Mouse (Mus musculus) C2C12 (cell line): ENCODE measurements around the gene Pigw.

ENCODE experiments used
- CEBPB ChIP-seq: IDR thresholded peaks from one replicate; pipeline ENCODE4 v1.6.1; 2011; ENCODE audit warnings: low read depth, mild to moderate bottlenecking, control low read depth, moderate library complexity
- CTCF ChIP-seq: IDR thresholded peaks from one replicate; pipeline ENCODE4 v1.5.1; 2011; ENCODE audit not compliant: control insufficient read depth, insufficient read depth, insufficient read length
- FOSL1 ChIP-seq: IDR thresholded peaks from one replicate; pipeline ENCODE4 v1.8.0; 2011; ENCODE audit warnings: mild to moderate bottlenecking, low read length; ENCODE audit not compliant: poor library complexity, insufficient read depth, severe bottlenecking
- USF1 ChIP-seq: IDR thresholded peaks from one replicate; pipeline ENCODE4 v1.6.1; 2011; ENCODE audit warnings: low read depth, mild to moderate bottlenecking, control low read depth, moderate library complexity

GRCm38 (mm10) chr11:84880465-84880961, 428 bp upstream of the Pigw start:
- TF ChIP-seq CTCF (no peak), CEBPB (no peak), FOSL1 (no peak), USF1 (no peak)
